Mouse (Mus musculus) spleen, adult 2 months (tissue): ENCODE measurements around the gene Arf3.

Experiments
- CTCF ChIP-seq: fragments of 200-500 bp; IDR thresholded peaks from 2 replicates; pipeline ENCODE4 v1.5.1; 2011; ENCODE audit warnings: mild to moderate bottlenecking, inconsistent platforms; ENCODE audit not compliant: insufficient read depth, insufficient read length, insufficient replicate concordance; ENCODE audit errors: extremely low read depth
- POLR2A ChIP-seq: fragments of 200-500 bp; IDR thresholded peaks from 2 replicates; pipeline ENCODE4 v1.6.1; 2011; ENCODE audit warnings: low read depth, low read length, inconsistent platforms

DNA sequence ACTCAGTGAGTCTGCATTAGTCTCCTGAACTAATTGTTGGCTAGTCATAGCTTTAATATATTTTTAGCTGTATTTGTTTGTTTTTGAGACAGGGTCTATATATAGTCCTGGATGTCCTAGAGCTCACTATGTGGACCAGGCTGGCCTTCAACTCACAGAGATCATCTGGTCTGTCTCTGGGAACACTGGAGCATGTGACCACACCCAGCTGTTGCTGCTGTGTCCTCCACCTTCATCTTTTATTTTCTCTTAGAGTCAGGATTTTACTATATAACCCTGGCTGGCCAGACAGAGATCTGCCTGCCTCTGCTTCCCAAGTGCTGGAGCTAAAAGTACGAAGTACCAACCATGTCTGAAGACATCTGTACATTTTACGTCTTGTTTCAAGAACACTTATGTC lies 13.9 kb downstream of the Arf3 start:
- TF ChIP-seq POLR2A = no peak
- TF ChIP-seq CTCF = no peak
